Mouse (Mus musculus) hindbrain, embryonic 16.5 days (tissue): Measurements from ENCODE around the gene Zbtb20. TPM values are rescaled to one million over a fixed set of nuclear protein-coding genes. Genes with fewer than 3 reads are reported as not detected.

Source experiments
- ATAC-seq: fragments of 200-750 bp; cut with Nextera tagmentation; 2 replicates; pipeline ENCODE4 v1.8.0; 2017; ENCODE audit warnings: moderate TSS enrichment, moderate library complexity
- H3K27ac ChIP-seq: fragments of 300-500 bp; sonication (generic); 2 replicates; pipeline ENCODE4 v1.5.1; 2014; ENCODE audit warnings: low read depth, mild to moderate bottlenecking, control low read depth, low read length, moderate library complexity
- H3K27me3 ChIP-seq: fragments of 300-500 bp; sonication (generic); replicated peaks from 2 replicates; pipeline ENCODE4 v1.6.1; 2014; ENCODE audit warnings: low read length; ENCODE audit not compliant: control insufficient read depth, insufficient read depth
- H3K36me3 ChIP-seq: fragments of 300-500 bp; sonication (generic); 2 replicates; pipeline ENCODE4 v1.6.1; 2014; ENCODE audit warnings: mild to moderate bottlenecking, low read length, moderate library complexity, mixed read lengths; ENCODE audit not compliant: control insufficient read depth, insufficient read depth
- H3K4me1 ChIP-seq: fragments of 300-500 bp; sonication (generic); 2 replicates; pipeline ENCODE4 v1.6.1; 2014; ENCODE audit warnings: low read depth, low read length; ENCODE audit not compliant: control insufficient read depth, insufficient read depth
- H3K4me2 ChIP-seq: fragments of 300-500 bp; sonication (generic); 2 replicates; pipeline ENCODE4 v1.6.1; 2014; ENCODE audit warnings: mild to moderate bottlenecking, low read length, control low read depth, moderate library complexity
- H3K4me3 ChIP-seq: fragments of 300-500 bp; sonication (generic); 2 replicates; pipeline ENCODE4 v1.5.1; 2014; ENCODE audit warnings: mild to moderate bottlenecking, low read length, control low read depth, moderate library complexity
- H3K9ac ChIP-seq: fragments of 300-500 bp; sonication (generic); 2 replicates; pipeline ENCODE4 v1.6.1; 2014; ENCODE audit warnings: low read depth, mild to moderate bottlenecking, control low read depth, low read length, moderate library complexity
- H3K9me3 ChIP-seq: fragments of 300-500 bp; sonication (generic); 2 replicates; pipeline ENCODE4 v1.6.1; 2014; ENCODE audit warnings: mild to moderate bottlenecking, low read length, moderate library complexity; ENCODE audit not compliant: control insufficient read depth
- WGBS: fragments of 180-500 bp; shearing (Covaris S2); extraction: QIAGEN DNeasy Blood & Tissue Kit; methylation state at CpG from one replicate; pipeline ENCODE4 v1.1.7; 2014; 5-methylcytosine and 5-hydroxymethylcytosine counted together
- polyA plus RNA-seq: library from polyadenylated mRNA; unstranded; fragments of >200 nt; fragmentation: Nextera tagmentation; extraction: Ambion mirVana; gene quantifications from 2 replicates; pipeline ENCODE4 v1.2.1, GENCODE M21; 2015

Gene Zbtb20
- polyA plus RNA-seq, 1 experiment from 2014 or later: 46.6 TPM

GRCm38 (mm10) chr16:43393382-43393781, 517.7 kb downstream of the Zbtb20 start:
- H3K4me3 ChIP-seq: no peak overlapping the region
- no peaks in the 10 kb centered on the region for H3K9me3 ChIP-seq
- H3K4me1 ChIP-seq: no peaks in the 10 kb centered on the region
- no peaks in the 10 kb centered on the region for H3K27me3 ChIP-seq
- H3K9ac ChIP-seq: no peak overlapping the region
- H3K4me2 ChIP-seq: no peak overlapping the region
- ATAC-seq: no peak
- WGBS: 91% methylated on average over 4 of the region's 4 CpGs
- H3K27ac ChIP-seq: no peak overlapping the region
- no peaks in the 10 kb centered on the region for H3K36me3 ChIP-seq

- Histone ChIP-seq H3K4me3 (no peak overlapping the region), H3K4me1 (no peaks in the 10 kb centered on the region), H3K9me3 (no peaks in the 10 kb centered on the region), H3K27me3 (no peaks in the 10 kb centered on the region), H3K4me2 (no peak overlapping the region), H3K36me3 (no peaks in the 10 kb centered on the region), H3K27ac (no peak overlapping the region), H3K9ac (no peak overlapping the region)
- no peak for ATAC-seq
- 74% methylated on average over 9 of the region's 9 CpGs for WGBS
Measured at GRCm38 (mm10) chr16:43394013-43394568, 518.4 kb downstream of the Zbtb20 start.

- H3K27ac ChIP-seq: no peak overlapping the region
- H3K9me3 ChIP-seq: no peaks in the 10 kb centered on the region
- ATAC-seq: no peak
- no peak overlapping the region for H3K4me2 ChIP-seq
- H3K36me3 ChIP-seq: no peaks in the 10 kb centered on the region
- no peaks in the 10 kb centered on the region for H3K27me3 ChIP-seq
- no peaks in the 10 kb centered on the region for H3K4me1 ChIP-seq
- H3K9ac ChIP-seq: no peak overlapping the region
- 92% methylated on average over 2 of the region's 2 CpGs for WGBS
- H3K4me3 ChIP-seq: no peak overlapping the region
Measured at GRCm38 (mm10) chr16:43394760-43395159, 519.1 kb downstream of the Zbtb20 start.

GRCm38 (mm10) chr16:43396849-43397628, 521.4 kb downstream of the Zbtb20 start:
- H3K36me3 ChIP-seq: no peaks in the 10 kb centered on the region
- WGBS: 92% methylated on average over 11 of the region's 11 CpGs
- H3K9ac ChIP-seq: no peak overlapping the region
- H3K9me3 ChIP-seq: no peaks in the 10 kb centered on the region
- H3K27ac ChIP-seq: no peak overlapping the region
- H3K4me2 ChIP-seq: no peak overlapping the region
- no peaks in the 10 kb centered on the region for H3K4me1 ChIP-seq
- no peak overlapping the region for H3K4me3 ChIP-seq
- no peak for ATAC-seq
- no peaks in the 10 kb centered on the region for H3K27me3 ChIP-seq

GRCm38 (mm10) chr16:43397629-43398323, 522.1 kb downstream of the Zbtb20 start:
- no peaks in the 10 kb centered on the region for H3K36me3 ChIP-seq
- H3K9ac ChIP-seq: no peak overlapping the region
- no peaks in the 10 kb centered on the region for H3K4me1 ChIP-seq
- 94% methylated on average over 3 of the region's 3 CpGs for WGBS
- H3K4me2 ChIP-seq: no peak overlapping the region
- H3K9me3 ChIP-seq: no peaks in the 10 kb centered on the region
- no peak overlapping the region for H3K4me3 ChIP-seq
- no peak for ATAC-seq
- H3K27ac ChIP-seq: no peak overlapping the region
- no peaks in the 10 kb centered on the region for H3K27me3 ChIP-seq

GRCm38 (mm10) chr16:43399428-43399827, 523.7 kb downstream of the Zbtb20 start:
- H3K9ac ChIP-seq: no peak overlapping the region
- no peaks in the 10 kb centered on the region for H3K27me3 ChIP-seq
- no peak overlapping the region for H3K4me3 ChIP-seq
- no peak for ATAC-seq
- no peaks in the 10 kb centered on the region for H3K9me3 ChIP-seq
- H3K4me1 ChIP-seq: no peaks in the 10 kb centered on the region
- H3K27ac ChIP-seq: no peak overlapping the region
- no peak overlapping the region for H3K4me2 ChIP-seq
- H3K36me3 ChIP-seq: no peaks in the 10 kb centered on the region

- no peak for ATAC-seq
- Histone ChIP-seq H3K4me3 (no peak overlapping the region), H3K27ac (no peak overlapping the region), H3K4me2 (no peak overlapping the region), H3K9ac (no peak overlapping the region), H3K36me3 (no peaks in the 10 kb centered on the region), H3K9me3 (no peaks in the 10 kb centered on the region), H3K4me1 (no peaks in the 10 kb centered on the region), H3K27me3 (no peaks in the 10 kb centered on the region)
Measured at GRCm38 (mm10) chr16:43400046-43400445, 524.4 kb downstream of the Zbtb20 start.

GRCm38 (mm10) chr16:43400949-43401348, 525.3 kb downstream of the Zbtb20 start:
- Histone ChIP-seq H3K9me3 (no peaks in the 10 kb centered on the region), H3K4me1 (no peaks in the 10 kb centered on the region), H3K36me3 (no peaks in the 10 kb centered on the region), H3K9ac (no peak overlapping the region), H3K4me3 (no peak overlapping the region), H3K27me3 (no peaks in the 10 kb centered on the region), H3K4me2 (no peak overlapping the region), H3K27ac (no peak overlapping the region)
- WGBS: 88% methylated on average over 2 of the region's 2 CpGs
- no peak for ATAC-seq

GRCm38 (mm10) chr16:43402888-43403287, 527.2 kb downstream of the Zbtb20 start:
- ATAC-seq: no peak
- H3K27me3 ChIP-seq: no peaks in the 10 kb centered on the region
- H3K4me3 ChIP-seq: no peak overlapping the region
- WGBS: 75% methylated on average over 4 of the region's 4 CpGs
- no peaks in the 10 kb centered on the region for H3K36me3 ChIP-seq
- no peak overlapping the region for H3K9ac ChIP-seq
- H3K4me1 ChIP-seq: no peaks in the 10 kb centered on the region
- H3K4me2 ChIP-seq: no peak overlapping the region
- H3K27ac ChIP-seq: no peak overlapping the region
- H3K9me3 ChIP-seq: no peaks in the 10 kb centered on the region
